Mouse (Mus musculus): ENCODE measurements around the gene Pip5k1b. TPM values are rescaled to one million over a fixed set of nuclear protein-coding genes. Genes with fewer than 3 reads are reported as not detected.

The Pip5k1b gene
- polyA plus RNA-seq, 1 experiment: 36.3 TPM

DNA sequence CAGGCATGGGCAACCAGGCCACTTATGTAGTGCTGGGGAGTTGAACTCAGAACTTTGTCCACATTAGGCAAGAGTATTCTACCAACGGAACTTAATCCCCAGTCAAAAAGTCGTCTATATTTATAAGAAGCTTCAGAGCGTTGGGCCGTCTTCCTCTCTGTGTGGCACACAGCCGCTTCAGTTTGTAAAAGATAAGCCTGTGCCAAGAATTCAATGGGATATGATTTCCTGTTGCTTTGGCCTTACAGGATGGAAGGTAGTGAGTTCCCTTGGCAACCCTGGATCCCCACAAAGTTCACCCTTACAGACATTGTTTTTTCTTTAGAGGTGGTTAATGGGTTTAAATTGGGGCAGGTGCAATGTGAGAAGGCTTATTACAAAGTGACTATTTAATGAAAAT, 297.3 kb downstream of the Pip5k1b start:
- 56% methylated on average over 5 of the region's 5 CpGs for WGBS
- no peak for DNase-seq
- no peak for TF ChIP-seq CTCF (IDR thresholded peaks at IDR 0.05; ENCODE audit: borderline replicate concordance, insufficient read depth, low read depth, low read length)
- TF ChIP-seq POLR2A (IDR thresholded peaks at IDR 0.05; ENCODE audit: borderline replicate concordance, insufficient read depth, low read length): no peak

DNA sequence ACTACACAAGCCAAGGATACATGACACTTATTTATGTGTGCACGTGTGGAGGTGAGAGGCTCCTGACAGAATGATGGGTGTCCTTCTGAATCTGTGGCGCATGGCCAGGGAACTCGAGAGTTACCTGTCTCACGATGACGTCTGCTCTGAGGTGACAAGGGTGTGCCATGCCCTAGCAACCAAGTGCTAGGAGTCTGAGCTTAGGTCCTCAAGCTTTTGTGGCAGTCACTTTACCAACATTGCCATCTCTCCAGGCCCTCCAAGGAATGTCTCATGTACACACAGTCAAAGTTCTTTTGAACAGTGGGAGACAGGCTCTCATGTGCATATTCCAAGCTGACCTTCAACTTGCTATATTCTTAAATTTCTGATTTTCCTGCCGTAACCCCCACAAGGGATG, 297.7 kb downstream of the Pip5k1b start:
- 91% methylated on average over 6 of the region's 6 CpGs for WGBS
- Histone ChIP-seq H3K27me3 (ENCODE audit: control insufficient read depth, insufficient read depth, low read length) (no peaks in the 10 kb centered on the region), H3K4me1 (ENCODE audit: control insufficient read depth, insufficient read depth, low read length) (no peaks in the 10 kb centered on the region), H3K4me3 (replicated peaks; ENCODE audit: insufficient read depth, low read depth, low read length) (no peak overlapping the region), H3K27ac (ENCODE audit: insufficient read depth, low read length) (no peak overlapping the region)
- no peak for TF ChIP-seq CTCF (IDR thresholded peaks at IDR 0.05; ENCODE audit: borderline replicate concordance, insufficient read depth, low read depth, low read length)
- TF ChIP-seq POLR2A (IDR thresholded peaks at IDR 0.05; ENCODE audit: borderline replicate concordance, insufficient read depth, low read length): no peak
- no peak for DNase-seq

More for the DNA sequence above, 297.3 kb downstream of the Pip5k1b start:
- no peaks in the 10 kb centered on the region for H3K4me1 ChIP-seq (ENCODE audit: control insufficient read depth, insufficient read depth, low read length)
- no peak overlapping the region for H3K27ac ChIP-seq (ENCODE audit: insufficient read depth, low read length)
- H3K27me3 ChIP-seq (ENCODE audit: control insufficient read depth, insufficient read depth, low read length): no peaks in the 10 kb centered on the region
- no peak overlapping the region for H3K4me3 ChIP-seq (replicated peaks; ENCODE audit: insufficient read depth, low read depth, low read length)

DNA sequence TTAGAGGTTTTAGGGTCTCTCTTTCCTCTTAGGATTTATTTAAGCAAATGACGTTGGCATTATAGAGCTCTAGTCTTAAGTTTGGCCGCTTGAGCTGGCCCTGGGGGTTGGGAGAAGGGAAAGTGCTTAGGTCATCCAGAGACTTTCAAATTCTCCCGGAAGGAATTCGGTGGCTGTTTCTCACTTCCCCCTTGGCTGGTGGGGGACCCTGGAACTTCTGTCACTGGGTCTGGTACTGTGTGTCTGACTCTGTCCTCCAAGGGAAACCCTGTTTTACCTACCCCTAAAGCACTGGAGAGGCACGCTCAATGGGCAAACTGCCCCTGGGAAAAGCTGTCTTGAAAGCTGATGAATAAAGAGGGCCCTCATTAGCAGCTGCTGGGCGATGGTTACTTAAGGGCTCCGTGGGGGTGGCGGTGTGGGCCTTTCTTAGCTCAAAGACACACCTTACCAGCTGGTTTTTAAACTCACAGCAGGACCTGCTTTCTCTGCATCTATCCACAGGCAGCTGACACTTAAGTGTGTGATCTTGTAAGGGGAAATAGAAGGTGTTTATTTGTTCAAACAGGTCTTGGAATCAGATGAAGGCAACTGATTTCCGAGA, 301.9 kb downstream of the Pip5k1b start:
- 53% methylated on average over 9 of the region's 9 CpGs for WGBS
- no peak for TF ChIP-seq CTCF (IDR thresholded peaks at IDR 0.05; ENCODE audit: borderline replicate concordance, insufficient read depth, low read depth, low read length)
- no peak for TF ChIP-seq POLR2A (IDR thresholded peaks at IDR 0.05; ENCODE audit: borderline replicate concordance, insufficient read depth, low read length)
- no peak for DNase-seq
- Histone ChIP-seq H3K27me3 (ENCODE audit: control insufficient read depth, insufficient read depth, low read length) (no peaks in the 10 kb centered on the region), H3K4me1 (ENCODE audit: control insufficient read depth, insufficient read depth, low read length) (no peaks in the 10 kb centered on the region), H3K4me3 (replicated peaks; ENCODE audit: insufficient read depth, low read depth, low read length) (no peak overlapping the region), H3K27ac (ENCODE audit: insufficient read depth, low read length) (no peak overlapping the region)

DNA sequence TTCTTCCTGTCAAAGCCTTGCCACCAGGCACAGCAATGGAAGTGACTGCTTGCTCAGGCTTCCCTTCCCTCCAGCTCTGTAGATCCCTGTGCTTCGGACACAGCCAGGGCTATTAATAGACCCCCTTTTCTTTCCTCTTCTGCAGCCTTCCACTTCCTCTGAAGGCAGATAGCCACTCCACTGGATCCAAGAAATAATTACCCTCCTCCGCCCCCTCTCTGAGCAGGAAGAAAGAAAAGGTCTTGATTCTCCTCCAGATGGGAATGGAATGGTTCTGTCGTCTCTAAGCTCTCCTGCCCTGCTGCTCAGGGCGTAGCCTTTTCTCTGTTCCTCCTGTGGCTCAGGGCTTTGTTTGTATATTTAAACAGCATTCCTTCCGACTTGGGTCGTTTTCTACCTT, 303.8 kb downstream of the Pip5k1b start:
- no peaks in the 10 kb centered on the region for H3K4me1 ChIP-seq (ENCODE audit: control insufficient read depth, insufficient read depth, low read length)
- TF ChIP-seq POLR2A (IDR thresholded peaks at IDR 0.05; ENCODE audit: borderline replicate concordance, insufficient read depth, low read length) (no peak), CTCF (IDR thresholded peaks at IDR 0.05; ENCODE audit: borderline replicate concordance, insufficient read depth, low read depth, low read length) (no peak)

More for the DNA sequence above, 303.8 kb downstream of the Pip5k1b start:
- 20% methylated on average over 6 of the region's 6 CpGs for WGBS
- Histone ChIP-seq H3K27me3 (ENCODE audit: control insufficient read depth, insufficient read depth, low read length) (no peaks in the 10 kb centered on the region), H3K4me3 (replicated peaks; ENCODE audit: insufficient read depth, low read depth, low read length) (no peak overlapping the region), H3K27ac (ENCODE audit: insufficient read depth, low read length) (no peak overlapping the region)
- no peak for DNase-seq

Other genes with a start within 250 kb of the Pip5k1b start
- gene Fam122a, start 78.5 kb downstream of the Pip5k1b start, polyA plus RNA-seq (2012; rRNA removed): 25.1 and 27.2 TPM in 2 replicates
- 0.26 and 0.40 TPM in 2 replicates for gene Tmem252, start 118.1 kb upstream of the Pip5k1b start, polyA plus RNA-seq (2012; rRNA removed)

All from cerebellum, adult 2 months (tissue).